Mouse (Mus musculus) kidney, postnatal 4 days (tissue): Measurements from ENCODE around the gene Sys1.
A peak's percentile ranks its signal among the peaks of the same experiment; 100 is the strongest.

Source experiments
- DNase-seq, 2 experiments: peaks; one replicate each; pipeline ENCODE4 v3.0.0; 2021; ENCODE audit warnings: mixed read lengths in 2 of 2

The Sys1 gene

DNA sequence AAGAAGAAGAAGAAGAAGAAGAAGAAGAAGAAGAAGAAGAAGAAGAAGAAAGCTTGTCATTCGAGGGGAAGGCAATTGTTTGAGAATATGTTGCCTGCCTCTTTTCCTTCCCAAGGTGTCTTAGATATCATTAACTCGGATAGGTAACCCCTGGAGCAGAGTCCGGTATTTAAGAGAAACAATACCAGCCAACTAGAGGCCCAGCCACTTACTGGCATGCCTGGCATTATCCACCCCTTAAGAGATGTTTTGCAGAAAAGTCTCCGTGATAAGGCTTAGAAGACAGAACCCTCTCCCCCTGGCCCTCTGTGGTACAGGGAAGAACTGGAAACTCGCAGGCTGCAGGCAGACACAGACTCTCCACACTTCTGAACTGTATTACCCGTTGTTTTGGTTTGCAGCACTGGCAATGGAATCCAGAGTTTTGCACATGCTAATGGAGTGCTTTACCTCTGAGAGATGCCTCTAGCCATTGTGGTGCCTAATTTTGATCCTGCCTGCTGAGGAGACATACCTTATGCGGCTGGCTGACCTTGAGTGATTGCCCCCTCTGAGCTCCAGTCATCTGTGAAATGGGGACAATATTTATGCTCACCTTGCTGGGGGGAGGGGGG is 2.8 kb upstream of the Sys1 start:
- DNase-seq: peak in 1 of 2 experiments; percentile 28

DNA sequence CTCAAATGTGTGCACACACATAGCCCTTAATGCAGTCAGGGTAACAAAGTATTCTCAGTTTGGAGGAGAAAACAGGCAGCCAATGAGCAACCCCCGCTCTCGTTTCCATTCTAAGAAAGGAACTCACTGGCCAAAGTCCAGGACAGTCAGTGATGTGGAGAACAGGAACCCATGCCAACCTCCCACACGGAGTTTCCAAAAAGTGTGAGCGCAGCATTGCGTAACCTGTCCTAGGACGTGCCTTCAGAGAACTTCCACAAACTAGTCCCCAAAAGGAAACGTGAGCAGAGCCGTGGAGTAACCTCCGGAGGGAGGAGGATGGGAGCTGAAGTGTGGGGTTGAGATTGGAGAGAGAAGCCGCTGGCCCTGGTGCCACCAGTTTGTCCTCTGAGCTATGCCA is 1.9 kb upstream of the Sys1 start:
- DNase-seq: peak; percentile 66 to 82

DNA sequence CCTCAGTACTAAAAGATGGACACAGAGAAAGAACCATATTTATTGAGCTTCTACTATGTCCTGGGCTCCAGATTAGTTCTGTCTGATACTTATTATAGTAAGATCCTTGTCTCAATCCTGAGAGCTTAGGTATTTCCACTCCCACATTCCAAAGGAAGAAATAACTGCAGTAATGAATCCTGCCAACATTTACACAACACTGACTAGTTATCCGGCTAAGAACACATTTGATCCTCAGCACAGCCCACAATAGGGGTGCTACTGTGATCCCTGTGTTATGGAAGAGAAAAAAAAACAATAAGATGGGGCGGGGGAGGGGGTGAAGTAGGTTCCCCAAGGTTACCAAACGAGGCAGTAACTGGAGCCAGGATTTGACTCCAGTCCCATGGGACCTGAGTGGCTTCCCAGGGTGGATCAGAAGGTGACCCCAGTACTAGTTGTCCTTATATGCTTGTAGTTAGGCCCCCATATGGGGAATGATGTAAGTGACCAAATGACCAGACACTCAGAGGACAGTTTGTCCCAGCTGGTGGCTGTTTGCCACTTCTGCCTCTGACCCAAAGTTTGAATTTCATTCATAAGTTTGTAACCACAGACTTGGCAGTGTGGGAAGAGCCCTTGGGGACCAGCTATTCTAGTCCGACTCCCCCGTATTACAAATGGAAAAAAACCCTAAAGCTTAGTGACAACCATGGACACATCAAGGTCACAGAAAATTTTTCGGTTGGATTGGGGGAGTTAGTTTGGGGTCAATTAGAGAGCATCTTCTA is 1.2 kb upstream of the Sys1 start:
- peak in 1 of 2 experiments; percentile 47 for DNase-seq

DNA sequence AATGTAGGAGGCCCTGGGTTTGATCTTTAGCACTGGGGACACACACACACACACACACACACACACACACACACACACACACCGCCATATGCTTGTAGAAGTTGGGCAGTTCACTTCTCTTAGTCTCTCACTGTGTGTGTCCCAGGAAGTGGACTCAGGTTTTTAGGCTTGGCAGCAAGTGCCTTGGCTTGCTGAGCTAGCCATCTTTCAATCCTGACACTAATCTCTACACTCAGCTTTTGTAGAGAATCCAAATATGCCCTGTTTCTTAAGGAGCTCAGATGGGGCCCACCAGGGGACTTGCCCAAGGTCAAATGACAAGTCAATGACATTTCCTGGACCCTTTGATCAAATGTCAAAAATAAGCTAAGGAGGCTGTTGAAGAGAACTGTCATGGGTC is 351 bp upstream of the Sys1 start:
- peak in 1 of 2 experiments; percentile 20 for DNase-seq

DNA sequence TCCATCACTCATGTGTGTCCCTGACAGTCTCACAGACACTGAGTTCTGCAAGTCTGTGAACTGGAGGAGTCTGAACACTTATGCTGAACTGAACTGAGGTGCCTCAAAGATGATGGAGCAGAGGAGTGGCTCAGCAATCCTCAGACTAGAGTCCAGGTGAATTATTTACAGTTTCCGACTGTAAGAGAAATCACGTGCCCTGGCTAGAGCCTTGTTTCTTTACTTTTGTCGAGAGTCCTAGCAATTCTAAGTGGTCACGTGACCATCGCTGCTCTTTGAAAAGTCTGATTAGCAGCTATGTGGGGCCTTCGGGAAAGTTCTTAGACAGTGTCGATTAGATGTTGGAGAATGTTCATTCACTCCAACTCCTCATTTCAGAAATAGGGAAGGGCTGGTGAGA is 1.2 kb downstream of the Sys1 start:
- DNase-seq: peak; percentile 44 to 68

DNA sequence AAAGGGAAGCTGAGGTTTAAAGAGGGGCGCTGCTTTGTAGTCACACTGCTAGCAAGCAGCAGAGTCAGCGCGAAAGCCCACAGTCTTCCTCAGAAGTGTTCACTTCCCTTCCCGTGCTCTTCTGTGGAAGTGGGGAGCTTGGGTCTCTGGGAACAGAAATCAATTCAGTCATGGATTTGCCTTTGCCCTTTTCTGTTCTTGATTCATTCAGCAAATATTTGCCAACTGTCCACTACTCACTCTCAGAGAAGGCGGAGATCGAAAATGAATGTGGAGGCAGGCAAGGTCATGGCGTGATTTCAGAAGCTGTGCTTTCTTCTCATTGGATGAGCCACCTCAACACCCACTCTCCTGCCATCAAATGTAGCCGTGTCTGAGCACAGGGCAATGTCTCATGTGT is 1.8 kb downstream of the Sys1 start:
- no peak for DNase-seq

DNA sequence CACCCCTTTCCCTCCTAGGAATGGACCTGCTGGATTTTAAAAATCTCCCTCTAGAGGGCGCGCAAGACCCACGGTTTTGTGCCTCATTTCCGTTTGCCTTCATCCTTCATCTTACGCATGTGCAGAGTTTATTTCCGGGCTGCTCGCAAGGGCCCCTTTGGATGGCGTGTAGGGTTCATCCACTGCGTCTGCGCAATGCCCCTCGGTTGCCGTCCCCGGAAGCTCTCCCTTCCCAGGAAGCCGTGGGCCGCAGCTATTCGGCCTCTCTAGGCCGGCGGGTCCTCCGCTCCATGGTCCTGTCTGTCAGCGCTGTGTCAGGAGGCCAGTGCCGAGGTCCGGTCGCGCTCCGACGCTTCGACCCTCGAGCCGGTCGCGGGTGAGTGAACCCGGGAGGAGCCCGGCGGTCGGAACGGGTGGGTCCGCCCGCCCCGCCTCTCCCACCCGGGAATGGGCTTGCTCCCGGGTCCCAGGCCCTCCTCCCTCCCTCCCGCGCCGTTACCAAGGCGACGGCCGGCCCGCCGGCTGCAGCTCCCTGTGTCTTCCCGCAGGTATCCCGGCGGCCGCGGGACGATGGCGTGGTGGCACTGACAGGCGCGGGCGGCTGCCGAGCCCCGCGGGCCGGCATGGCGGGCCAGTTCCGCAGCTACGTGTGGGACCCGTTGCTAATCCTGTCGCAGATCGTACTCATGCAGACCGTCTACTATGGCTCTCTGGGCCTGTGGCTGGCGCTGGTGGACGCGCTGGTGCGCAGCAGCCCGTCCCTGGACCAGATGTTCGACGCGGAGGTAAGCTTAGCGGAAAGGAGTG is 4.2 kb downstream of the Sys1 start, which contains the start of gene Gm20458:
Gene Gm20458 (plus strand): TSS at position 223 of the 807 bp plus-strand sequence.
- peak; percentile 93 to 97 for DNase-seq

DNA sequence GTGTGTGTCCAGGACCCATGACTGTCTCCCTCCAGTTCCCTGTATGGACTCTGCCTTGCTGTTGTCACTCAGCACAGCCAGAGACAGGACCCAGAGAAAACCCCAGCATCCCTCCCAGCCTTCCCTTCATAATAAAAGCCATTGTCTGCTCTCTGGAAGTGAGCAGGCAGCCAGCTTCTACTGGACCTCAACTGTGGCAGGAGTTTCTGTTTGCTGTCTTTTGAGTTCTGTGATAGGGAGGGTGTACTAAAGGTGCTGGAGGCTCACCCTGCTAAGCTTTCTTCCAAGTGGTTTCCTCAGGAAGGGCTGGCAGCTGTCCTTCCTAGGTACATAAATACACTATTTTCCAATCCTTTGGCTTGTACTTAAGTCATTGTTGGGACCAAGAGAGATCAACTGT is 8.4 kb downstream of the Sys1 start:
- DNase-seq: no peak

DNA sequence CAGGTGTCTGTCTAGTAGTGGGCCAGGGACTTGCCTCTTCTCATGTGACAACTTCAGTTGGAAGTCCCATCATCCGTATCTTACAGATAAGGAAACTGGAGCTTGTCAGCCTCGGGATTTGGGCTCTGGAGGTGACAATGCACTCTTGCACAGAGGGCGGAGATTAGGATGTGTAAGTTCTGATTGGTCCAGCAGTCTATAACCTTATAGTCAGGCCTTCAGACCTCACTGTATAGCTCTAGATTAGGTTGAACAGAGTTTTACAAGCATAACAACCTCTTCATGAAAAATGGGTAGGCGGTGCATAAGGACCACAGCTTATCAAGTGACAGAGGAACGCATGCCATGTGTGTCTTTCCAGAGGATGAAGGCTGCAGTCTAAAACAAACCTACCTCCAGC is 10.0 kb downstream of the Sys1 start:
- DNase-seq: no peak

DNA sequence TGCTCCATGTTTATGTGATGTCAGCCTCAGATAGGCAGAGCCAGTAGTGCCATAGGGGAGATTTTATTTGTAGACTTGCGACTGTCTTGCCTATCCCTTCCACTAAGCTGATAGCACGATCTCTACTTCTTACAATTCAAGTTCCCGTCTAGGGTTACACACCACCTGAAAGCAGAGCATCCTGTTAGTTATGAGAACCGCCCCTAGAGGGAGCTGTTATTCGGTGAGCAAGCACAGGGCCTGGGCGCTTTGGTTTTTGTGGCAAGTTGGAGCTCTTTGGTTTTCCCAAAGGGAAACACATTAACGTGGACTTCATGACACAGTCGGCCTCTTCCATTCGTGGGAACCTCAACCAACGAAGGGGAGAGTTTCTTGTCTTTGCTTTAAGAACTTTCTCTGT is 13.5 kb downstream of the Sys1 start:
- DNase-seq: peak; percentile 71 to 79

DNA sequence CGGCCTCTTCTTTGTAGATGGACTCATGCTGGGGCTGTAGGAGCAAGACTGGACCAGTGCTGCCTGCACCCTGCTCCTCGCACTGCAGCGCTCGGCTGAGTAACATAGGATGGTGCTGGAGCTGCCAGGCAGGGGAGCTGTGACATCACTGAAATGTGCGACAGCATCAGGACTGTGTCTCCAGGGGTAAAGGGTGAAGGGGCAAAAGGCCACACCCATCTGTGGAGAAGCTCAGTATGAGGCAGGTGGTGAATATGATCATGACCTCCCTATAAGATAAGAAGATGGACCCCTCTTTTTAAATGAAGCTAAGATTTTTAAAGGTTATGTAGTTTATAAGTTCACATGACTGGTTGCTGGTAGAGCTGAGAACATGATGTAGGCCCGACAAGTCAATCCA is 16.9 kb downstream of the Sys1 start, which contains the start of gene Trp53tg5:
Gene Trp53tg5 (minus strand): TSS at position 101 of the 400 bp plus-strand sequence.
- DNase-seq: no peak

DNA sequence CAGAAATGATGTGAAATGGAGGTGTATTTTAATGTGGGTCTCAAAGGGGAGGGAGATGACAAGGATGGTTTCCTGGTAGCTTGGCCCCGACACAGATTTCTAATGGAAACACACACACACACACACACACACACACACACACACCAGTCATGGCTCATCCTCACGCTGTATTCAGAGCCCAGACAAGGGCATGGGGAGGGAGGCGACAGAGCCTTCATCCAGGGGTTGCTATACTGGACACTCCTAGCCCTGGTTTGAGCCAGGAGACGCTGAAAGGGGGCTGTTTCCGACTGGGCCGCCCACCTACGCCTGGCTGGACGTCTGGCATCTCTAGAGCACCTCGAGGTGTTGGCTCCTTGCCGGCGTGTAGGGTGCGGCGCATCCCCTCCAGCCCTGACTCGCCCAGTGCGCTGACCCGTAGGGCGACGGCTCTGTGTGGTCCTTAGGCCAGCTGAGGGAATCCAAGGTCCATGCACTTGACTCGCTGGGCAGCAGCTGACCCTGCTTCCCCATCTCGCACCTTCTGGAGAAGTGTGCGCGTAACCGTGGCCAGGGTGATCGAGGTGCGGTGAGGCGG is 29.0 kb downstream of the Sys1 start, which contains the start of gene Dbndd2:
Gene Dbndd2 (plus strand): TSS at position 426 of the 577 bp plus-strand sequence.
- DNase-seq: peak; percentile 76 to 87

DNA sequence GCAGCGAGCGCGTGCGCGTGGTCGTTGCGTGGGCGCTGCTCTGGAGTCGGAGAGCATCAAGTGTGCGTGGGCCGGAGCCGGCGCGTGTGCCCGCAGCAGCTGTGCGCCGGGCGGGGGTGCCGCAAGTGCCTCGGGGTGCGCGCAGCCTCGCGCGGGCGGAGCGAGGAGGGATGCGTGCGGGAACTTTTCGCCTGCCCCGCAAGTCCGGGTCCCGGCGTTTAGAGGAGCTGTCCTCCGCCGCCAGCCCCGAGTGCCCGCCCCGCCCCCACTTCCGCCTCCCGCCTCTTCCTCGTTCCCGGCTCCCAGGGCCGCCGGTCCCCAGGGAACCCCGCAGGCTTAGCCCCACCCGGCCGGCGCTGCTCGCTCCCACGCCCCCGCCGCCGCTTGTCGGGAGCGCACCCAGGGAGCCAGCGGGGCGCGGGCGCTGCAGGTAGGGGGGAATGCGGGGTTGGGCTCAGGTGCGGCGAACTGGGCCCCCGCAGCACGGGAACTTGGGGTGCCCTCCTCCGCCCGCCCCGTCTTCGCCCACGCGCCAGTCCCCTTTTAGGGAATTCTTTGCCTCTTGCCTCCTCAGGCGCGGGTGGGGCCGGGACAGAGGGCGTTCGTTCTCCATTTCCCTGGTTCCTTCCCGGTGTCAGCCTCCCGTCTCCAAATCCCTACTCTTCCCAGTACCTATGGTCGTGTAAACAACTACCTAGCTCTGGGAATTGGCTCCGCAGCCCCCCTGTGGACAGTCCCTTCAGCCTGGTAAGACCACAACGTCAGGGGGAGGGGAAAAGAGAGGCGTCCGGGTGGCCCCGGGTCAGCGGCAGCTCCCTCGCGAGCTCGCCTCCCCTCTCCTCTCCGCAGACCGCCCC is 29.7 kb downstream of the Sys1 start:
- peak; percentile 77 to 83 for DNase-seq

DNA sequence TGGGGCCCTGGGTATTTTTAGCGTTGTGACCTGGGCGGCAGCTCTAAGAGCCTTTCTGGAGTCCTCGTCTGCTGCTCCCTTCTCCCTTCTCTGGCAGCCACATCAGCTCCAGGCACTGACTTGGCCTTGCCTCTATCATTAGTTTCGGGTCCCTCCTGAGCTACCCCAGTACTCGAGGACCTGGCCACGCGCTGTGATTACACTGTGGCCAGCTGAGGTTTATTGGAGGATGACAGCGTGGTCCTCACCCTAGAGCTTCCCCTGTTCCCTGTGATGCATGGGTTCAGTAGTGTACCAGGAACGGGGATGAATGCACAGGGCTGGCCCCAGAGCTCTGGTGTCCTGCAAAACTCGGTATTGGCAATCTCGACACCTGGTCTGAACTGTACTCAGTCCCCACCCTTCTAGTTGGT is 30.4 kb downstream of the Sys1 start:
- DNase-seq: peak in 1 of 2 experiments; percentile 21

DNA sequence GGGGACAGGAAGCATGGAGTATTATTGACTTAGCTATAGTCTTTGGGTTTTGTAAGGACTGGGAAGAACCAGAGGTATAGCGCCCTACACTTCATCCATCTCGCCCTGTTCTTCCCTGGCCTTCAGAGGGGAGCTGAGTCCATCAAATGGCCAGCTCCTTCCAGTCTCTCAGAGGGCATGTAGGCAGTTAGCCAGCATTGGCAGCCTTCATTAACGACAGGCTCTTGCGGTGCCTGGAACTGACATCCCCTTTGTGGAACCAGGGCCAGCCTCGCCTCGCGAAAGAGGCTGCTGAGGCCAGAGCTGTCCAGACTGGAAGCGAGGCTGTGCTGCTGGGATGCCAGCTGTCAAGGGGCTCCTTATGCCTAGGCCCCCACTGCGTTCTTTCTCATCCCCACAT is 31.0 kb downstream of the Sys1 start:
- DNase-seq: no peak

DNA sequence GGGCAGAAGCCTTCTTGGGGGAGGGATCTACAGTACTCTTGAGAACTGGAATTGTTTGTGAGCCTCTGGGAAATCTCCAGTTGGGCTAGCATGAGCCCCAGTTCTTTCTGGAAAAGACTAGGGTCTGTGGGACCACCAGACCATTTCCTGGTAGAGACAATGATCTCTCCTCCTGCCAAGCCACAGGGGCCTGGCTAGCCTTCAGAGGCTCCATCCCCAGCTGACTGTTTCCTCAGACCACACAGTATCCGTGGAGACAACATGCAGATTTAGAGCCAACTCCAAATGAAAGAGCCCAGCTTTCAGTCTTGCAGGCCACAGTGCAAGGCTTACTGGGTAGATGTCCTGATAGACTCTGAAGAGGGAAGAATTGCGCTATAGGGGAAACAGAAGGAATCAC is 37.4 kb downstream of the Sys1 start:
- no peak for DNase-seq

DNA sequence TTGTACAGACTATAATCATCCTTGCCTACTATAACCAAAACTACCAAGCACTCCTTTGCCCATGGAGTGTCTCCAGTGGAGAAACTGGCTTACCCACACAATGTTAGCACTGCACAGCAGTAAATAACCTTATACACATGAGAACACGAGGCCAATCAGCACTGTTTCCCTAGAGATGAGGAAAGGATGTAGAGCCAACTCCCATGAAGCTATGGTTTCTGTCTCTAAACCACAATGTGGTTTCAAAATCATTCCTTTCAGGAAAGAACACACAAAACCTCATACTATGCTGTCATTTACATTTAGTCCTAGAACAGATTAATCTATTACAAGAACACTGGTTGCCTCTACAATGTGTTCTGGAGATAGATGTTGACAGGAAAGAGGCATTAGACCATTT is 39.6 kb downstream of the Sys1 start:
- DNase-seq: no peak

DNA sequence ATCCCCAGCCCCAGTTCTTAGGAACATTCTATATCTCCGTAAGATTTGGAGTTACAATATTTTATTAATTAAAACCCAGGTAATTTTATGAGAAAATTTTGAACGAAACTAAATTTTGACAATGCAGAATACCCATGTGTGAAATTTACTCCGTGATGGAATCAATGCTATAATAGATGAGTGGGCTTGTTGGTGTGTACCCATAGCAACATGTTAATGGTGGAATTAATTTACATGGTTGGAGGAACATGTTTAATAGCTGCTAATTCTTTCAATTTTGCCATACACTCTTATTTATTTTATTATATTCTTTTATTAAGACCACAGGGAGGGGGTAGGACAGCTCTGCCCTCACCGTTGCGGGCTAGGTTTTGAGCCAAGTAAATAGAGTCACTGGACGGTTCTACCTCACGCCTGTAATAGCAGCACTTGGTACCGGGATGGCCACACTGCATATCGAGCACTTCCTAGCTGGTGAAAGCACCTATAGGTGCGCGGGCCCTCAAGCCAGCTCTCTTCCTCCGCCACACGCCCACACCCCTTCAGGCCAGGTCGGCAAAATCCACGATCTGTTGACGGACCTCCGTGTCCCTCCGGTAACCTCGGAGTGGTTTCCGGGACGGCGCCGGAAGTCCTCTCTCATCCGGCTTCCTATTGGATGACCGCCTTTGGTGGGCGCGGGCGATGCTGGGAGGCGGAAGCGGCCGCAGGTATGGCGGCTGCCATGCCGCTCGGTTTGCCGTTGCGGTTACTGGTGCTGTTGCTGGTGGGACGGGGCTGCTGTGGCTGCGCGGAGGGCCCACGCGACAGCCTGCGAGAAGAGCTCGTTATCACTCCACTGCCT is 40.3 kb downstream of the Sys1 start, which contains the start of gene Pigt:
Gene Pigt (plus strand): TSS at position 674 of the 844 bp plus-strand sequence.
- peak; percentile 90 to 94 for DNase-seq

DNA sequence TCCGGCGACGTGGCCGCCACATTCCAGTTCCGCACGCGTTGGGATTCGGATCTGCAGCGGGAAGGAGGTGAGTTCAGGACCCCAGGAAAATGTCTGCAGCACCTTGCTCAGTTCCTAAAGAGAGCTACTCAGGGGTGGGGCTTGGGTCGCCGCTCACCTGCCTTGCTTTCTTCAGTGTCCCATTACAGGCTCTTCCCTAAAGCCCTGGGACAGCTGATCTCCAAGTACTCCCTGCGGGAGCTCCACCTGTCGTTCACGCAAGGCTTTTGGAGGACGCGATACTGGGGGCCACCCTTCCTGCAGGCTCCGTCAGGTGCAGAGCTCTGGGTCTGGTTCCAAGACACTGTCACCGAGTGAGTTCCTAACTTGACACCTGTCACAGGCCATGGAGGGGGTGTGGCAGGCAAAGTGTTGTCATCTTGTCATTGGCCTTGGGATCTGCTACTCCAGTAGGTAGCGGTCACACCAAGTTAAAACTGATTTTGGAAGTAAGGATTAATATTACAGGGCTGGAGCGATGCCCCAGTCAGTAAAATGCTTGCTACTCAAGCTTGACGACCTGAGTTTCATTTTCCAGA is 41.0 kb downstream of the Sys1 start:
- no peak for DNase-seq

DNA sequence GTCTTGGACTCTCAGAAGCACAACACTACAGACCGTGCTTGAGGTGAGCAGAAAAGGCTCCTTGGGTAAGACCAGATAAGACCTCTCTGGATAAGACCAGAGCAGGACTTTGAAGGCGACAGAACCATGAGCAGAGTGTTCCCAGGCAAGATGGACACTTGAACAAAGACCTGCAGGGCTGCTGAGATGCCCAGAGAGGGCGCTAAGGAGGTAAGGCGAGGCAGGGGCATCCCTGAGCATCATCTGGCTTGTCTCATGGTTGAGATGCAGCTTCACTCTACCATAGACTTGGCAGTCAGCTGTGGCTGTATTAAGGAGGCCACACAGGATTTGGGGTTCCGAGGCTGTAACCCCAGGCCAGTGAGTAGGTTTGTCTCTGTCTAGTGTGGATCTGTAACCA is 42.6 kb downstream of the Sys1 start:
- no peak for DNase-seq

DNA sequence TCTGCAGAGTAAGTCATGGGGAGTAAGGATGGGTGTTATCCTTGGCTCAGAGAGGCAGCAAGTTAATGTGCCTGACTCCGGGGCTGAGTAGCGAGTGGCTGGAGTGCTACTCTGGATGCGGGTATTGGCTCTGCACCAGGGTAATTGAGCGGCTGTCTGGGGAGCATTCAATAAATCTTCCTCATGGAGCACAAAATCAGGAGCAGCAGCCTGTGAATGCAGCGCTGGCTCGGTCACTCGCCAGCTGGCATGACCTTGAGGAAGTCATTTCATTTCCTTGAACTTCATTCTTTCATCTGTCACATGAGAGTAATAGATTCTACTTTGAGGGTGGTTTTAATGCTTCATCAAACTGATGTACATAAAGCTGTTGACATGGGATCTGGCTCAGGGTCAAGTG is 43.7 kb downstream of the Sys1 start:
- no peak for DNase-seq
